Mouse (Mus musculus): ENCODE results near the gene Draxin.

- TF ChIP-seq POLR2A (IDR thresholded peaks at IDR 0.05; ENCODE audit: extremely low read depth, insufficient read depth, low read length) (no peak), CTCF (IDR thresholded peaks at IDR 0.05; ENCODE audit: low read depth, low read length) (no peak)
Observed at GRCm38 (mm10) chr4:148091181-148091580, 39.3 kb downstream of the Draxin start.
